Mouse (Mus musculus) cerebellum, adult (tissue): ENCODE results near the gene Mrps27.

Experiments
- ATAC-seq: cut with Nextera tagmentation; 2 replicates; pipeline ENCODE4 v1.9.2; 2017; ENCODE audit warnings: mild to moderate bottlenecking, moderate library complexity, mixed read lengths; ENCODE audit not compliant: insufficient number of reproducible peaks, low FRiP score, low TSS enrichment

Gene Mrps27

GRCm38 (mm10) chr13:99458658-99459386 lies 114.2 kb downstream of the Mrps27 start:
- peak; percentile 53; the same call in 1 of the 2 replicates for ATAC-seq

GRCm38 (mm10) chr13:99459612-99460011 lies 115.0 kb downstream of the Mrps27 start:
- no peak for ATAC-seq

DNA sequence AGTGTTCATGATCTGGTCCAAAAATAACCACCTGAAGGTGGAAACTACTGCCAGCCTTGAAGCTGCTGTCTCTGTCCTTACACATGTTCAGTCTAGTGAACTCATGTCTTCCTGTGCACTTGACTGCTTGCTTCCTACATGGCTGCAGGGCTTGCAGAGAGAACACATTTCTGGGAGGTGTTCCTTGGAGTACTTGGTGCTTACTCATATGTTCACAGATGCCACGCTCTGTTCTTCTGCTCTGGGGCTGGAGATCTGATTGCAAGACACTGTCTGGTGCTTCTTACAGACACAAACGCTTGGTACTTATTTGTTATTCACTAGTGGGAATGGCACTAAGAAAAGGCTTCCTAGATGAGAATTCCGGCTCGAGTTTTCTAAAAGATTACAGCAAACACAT lies 117.3 kb downstream of the Mrps27 start:
- ATAC-seq = no peak

DNA sequence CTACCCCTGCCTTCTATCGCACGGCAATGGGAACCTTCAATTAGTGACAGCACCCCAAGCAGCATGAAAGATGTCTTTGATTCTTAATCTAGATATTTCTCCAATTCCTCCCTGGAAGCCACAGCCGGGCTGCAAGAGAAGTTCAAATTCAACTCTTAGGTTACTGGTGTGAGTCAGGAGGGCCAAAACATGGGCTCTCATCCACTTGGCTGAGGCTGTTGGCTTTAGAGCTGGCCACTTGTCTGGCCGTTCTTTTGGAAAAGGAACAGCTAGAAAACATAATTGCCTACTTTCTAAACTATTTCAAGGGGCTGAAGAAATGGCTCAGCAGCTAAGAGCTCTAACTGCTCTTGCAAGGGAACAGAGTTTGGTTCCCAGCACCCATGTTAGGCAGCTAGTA lies 120.0 kb downstream of the Mrps27 start:
- ATAC-seq = no peak
